Mouse (Mus musculus): ENCODE data around the gene Olfr1212. TPM values are rescaled to one million over a fixed set of nuclear protein-coding genes. Genes with fewer than 3 reads are reported as not detected.

Olfr1212 gene
- polyA plus RNA-seq (2015; fragmentation: Nextera tagmentation; extraction: Ambion mirVana), result not detected in 2 replicates

DNA sequence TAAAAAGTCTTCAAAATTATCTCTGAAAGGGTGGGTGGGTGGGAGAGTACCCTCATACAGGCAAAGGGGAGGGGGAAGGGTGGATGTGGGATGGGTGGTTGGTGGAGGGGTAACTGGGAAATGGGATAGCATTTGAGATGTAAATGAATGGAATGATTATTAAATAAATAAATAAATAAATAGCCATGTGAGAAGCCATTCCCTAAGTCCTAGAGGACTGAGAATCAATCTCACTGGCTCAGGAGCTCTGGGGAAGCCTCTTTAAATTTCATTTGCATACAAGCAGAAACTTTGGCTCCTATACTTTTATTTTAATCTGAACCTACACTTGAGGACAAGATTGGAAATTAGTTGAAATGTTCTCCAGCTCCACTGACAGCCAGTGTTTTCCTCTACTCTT is at the start of gene Olfr1212:
Olfr1212 (plus strand) TSS at position 301 of the 400 bp plus-strand sequence.

DNA sequence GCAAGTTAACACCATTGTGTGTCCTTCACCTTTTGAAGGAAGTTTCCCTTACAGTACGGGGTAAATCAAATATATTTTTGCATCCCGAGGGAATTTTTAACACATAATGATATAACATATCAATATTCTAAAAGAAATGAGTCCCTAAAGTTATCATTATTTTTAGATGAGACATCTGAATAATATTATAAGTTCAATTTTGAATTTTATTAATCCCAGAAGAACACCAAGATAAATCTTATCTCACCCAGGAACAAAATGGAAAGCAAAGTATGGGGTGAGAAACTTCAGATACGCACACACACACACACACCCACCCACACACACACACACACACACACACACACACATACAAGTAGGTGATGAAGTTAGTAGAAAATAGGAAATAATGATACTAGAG is 38.7 kb upstream of the Olfr1212 start, which contains the start of gene Olfr1209:
Olfr1209 (minus strand) TSS at position 101 of the 400 bp plus-strand sequence.

DNA sequence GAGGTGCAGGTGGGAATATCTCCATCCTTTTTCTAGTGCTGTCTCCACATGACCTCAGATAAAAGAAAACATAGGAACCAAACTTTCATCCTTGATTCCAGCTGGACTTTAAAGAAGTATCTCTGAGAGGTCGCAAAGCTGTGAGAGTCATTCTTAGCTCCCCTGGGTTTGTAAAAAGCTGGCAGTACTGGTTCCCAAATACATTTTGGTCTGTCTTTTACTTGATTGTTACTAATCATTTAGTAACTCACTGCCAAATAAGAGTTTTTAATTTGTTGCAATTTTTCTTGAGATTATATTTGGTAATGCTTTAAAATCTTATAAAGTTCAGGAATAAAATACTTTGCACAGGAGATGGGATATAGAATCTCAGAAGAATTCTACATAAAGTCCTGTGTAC is 15.8 kb upstream of the Olfr1212 start, which contains the start of gene Olfr1211:
Olfr1211 (minus strand) TSS at position 101 of the 400 bp plus-strand sequence.

DNA sequence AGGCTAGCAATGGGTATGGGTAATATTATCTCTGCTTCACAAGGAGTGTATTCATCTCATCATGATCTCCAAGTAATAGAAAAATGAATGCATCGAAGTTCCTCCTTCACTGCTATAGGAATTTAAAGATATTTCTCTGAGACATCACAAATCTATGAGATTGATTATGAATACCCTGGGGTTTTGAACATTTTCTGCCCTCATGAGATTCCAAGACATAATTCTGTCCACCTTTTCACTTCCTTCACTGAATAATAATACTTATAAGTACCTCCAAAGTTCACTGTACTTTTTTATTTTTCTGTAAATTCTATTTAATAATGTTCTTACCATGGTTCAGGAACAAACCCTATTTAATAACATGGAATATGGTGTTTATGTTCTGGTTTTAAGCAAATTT is 26.4 kb downstream of the Olfr1212 start, which contains the start of gene Gm13762:
Gm13762 (minus strand) TSS at position 101 of the 400 bp plus-strand sequence.

DNA sequence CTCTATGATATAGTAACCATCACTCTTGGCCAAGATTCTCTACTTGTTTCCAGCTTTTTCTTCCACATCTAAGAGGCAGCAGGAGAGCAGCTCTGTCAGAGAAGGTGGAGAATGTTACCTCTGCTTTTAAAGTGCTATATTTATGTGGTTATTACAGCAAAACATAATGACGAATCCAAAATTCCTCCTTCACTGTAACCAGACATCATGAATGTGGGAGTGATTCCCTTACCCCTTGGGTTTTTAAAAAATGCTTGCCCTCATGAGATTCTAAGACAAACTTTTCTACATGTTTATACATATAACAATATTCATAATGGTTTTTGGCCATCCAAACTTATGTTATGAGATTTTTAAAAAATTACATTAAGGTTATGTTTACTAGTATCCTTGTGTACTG is 38.8 kb downstream of the Olfr1212 start, which contains the start of gene Olfr1214:
Olfr1214 (minus strand) TSS at position 101 of the 400 bp plus-strand sequence.

DNA sequence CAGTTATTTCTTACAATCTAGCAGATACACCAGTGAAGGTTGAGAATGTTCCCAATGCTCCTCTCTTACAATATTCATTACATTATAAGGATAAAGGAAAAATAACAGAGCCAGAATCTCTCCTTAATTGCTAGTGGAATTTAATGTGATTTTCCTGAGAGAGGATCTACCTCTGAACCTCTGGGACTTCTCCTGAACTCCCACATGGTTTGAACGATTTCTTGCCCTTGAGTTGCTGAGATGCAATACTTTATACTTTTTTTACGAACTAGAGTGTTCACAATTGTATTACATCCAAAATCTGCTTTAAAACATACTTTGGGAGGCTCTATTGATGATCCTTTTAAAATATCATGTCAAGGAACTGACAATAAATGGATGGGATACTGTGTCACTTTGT is 53.1 kb downstream of the Olfr1212 start, which contains the start of gene Olfr1215:
Olfr1215 (minus strand) TSS at position 101 of the 400 bp plus-strand sequence.

Other genes with a start within 250 kb of the Olfr1212 start
- not detected in 2 replicates for gene Olfr1196, start 249.4 kb upstream of the Olfr1212 start, polyA plus RNA-seq (2015; fragmentation: Nextera tagmentation; extraction: Ambion mirVana)
- gene Olfr1197, start 221.6 kb upstream of the Olfr1212 start, polyA plus RNA-seq (2015; fragmentation: Nextera tagmentation; extraction: Ambion mirVana), result not detected in 2 replicates
- gene Olfr1198, start 202.6 kb upstream of the Olfr1212 start, polyA plus RNA-seq (2015; fragmentation: Nextera tagmentation; extraction: Ambion mirVana), result not detected in 2 replicates
- not detected in 2 replicates for gene Olfr1199, start 193.5 kb upstream of the Olfr1212 start, polyA plus RNA-seq (2015; fragmentation: Nextera tagmentation; extraction: Ambion mirVana)
- gene Olfr1200, start 183.5 kb upstream of the Olfr1212 start, polyA plus RNA-seq (2015; fragmentation: Nextera tagmentation; extraction: Ambion mirVana), result not detected in 2 replicates
- not detected in 2 replicates for gene Olfr1201, start 160.9 kb upstream of the Olfr1212 start, polyA plus RNA-seq (2015; fragmentation: Nextera tagmentation; extraction: Ambion mirVana)
- not detected in 2 replicates for gene Olfr1202, start 139.5 kb upstream of the Olfr1212 start, polyA plus RNA-seq (2015; fragmentation: Nextera tagmentation; extraction: Ambion mirVana)
- gene Olfr1205, start 124.2 kb upstream of the Olfr1212 start, polyA plus RNA-seq (2015; fragmentation: Nextera tagmentation; extraction: Ambion mirVana), result not detected in 2 replicates
- not detected in 2 replicates for gene Olfr1204, start 104.7 kb upstream of the Olfr1212 start, polyA plus RNA-seq (2015; fragmentation: Nextera tagmentation; extraction: Ambion mirVana)
- gene Olfr1206, start 90.7 kb upstream of the Olfr1212 start, polyA plus RNA-seq (2015; fragmentation: Nextera tagmentation; extraction: Ambion mirVana), result not detected in 2 replicates
- gene Olfr1208, start 51.7 kb upstream of the Olfr1212 start, polyA plus RNA-seq (2015; fragmentation: Nextera tagmentation; extraction: Ambion mirVana), result not detected in 2 replicates
- not detected in 2 replicates for gene Olfr1209, start 38.8 kb upstream of the Olfr1212 start, polyA plus RNA-seq (2015; fragmentation: Nextera tagmentation; extraction: Ambion mirVana)
- not detected in 2 replicates for gene Olfr1211, start 15.9 kb upstream of the Olfr1212 start, polyA plus RNA-seq (2015; fragmentation: Nextera tagmentation; extraction: Ambion mirVana)
- not detected in 2 replicates for gene Gm13762, start 26.3 kb downstream of the Olfr1212 start, polyA plus RNA-seq (2015; fragmentation: Nextera tagmentation; extraction: Ambion mirVana)
- gene Olfr1214, start 38.7 kb downstream of the Olfr1212 start, polyA plus RNA-seq (2015; fragmentation: Nextera tagmentation; extraction: Ambion mirVana), result not detected in 2 replicates
- not detected in 2 replicates for gene Olfr1215, start 53.0 kb downstream of the Olfr1212 start, polyA plus RNA-seq (2015; fragmentation: Nextera tagmentation; extraction: Ambion mirVana)
- not detected in 2 replicates for gene Olfr1216, start 64.4 kb downstream of the Olfr1212 start, polyA plus RNA-seq (2015; fragmentation: Nextera tagmentation; extraction: Ambion mirVana)
- not detected in 2 replicates for gene Olfr1217, start 78.1 kb downstream of the Olfr1212 start, polyA plus RNA-seq (2015; fragmentation: Nextera tagmentation; extraction: Ambion mirVana)
- not detected in 2 replicates for gene Olfr1218, start 107.2 kb downstream of the Olfr1212 start, polyA plus RNA-seq (2015; fragmentation: Nextera tagmentation; extraction: Ambion mirVana)
- not detected in 2 replicates for gene Olfr1219, start 129.5 kb downstream of the Olfr1212 start, polyA plus RNA-seq (2015; fragmentation: Nextera tagmentation; extraction: Ambion mirVana)
- gene Olfr1220, start 152.9 kb downstream of the Olfr1212 start, polyA plus RNA-seq (2015; fragmentation: Nextera tagmentation; extraction: Ambion mirVana), result not detected in 2 replicates
- not detected in 2 replicates for gene Olfr1221, start 163.3 kb downstream of the Olfr1212 start, polyA plus RNA-seq (2015; fragmentation: Nextera tagmentation; extraction: Ambion mirVana)
- gene Olfr1222, start 179.1 kb downstream of the Olfr1212 start, polyA plus RNA-seq (2015; fragmentation: Nextera tagmentation; extraction: Ambion mirVana), result not detected in 2 replicates
- not detected in 2 replicates for gene Olfr1223, start 197.6 kb downstream of the Olfr1212 start, polyA plus RNA-seq (2015; fragmentation: Nextera tagmentation; extraction: Ambion mirVana)
- not detected in 2 replicates for gene Olfr1224-ps1, start 210.1 kb downstream of the Olfr1212 start, polyA plus RNA-seq (2015; fragmentation: Nextera tagmentation; extraction: Ambion mirVana)
- gene Olfr1225, start 220.7 kb downstream of the Olfr1212 start, polyA plus RNA-seq (2015; fragmentation: Nextera tagmentation; extraction: Ambion mirVana), result not detected in 2 replicates
- not detected in 2 replicates for gene Olfr1226, start 246.1 kb downstream of the Olfr1212 start, polyA plus RNA-seq (2015; fragmentation: Nextera tagmentation; extraction: Ambion mirVana)